Mouse (Mus musculus): ENCODE measurements around the gene Esrrg. TPM values are rescaled to one million over a fixed set of nuclear protein-coding genes. Genes with fewer than 3 reads are reported as not detected.

Esrrg gene
- polyA plus RNA-seq, 1 experiment from 2014 or later = 1.8 TPM

- Histone ChIP-seq H3K4me3 (no peak overlapping the region), H3K9me3 (no peaks in the 10 kb centered on the region), H3K27me3 (ENCODE audit: poor library complexity, severe bottlenecking) (no peaks in the 10 kb centered on the region), H3K36me3 (replicated peaks) (no peaks in the 10 kb centered on the region), H3K27ac (no peak overlapping the region), H3K4me1 (no peaks in the 10 kb centered on the region)
- WGBS = 86% methylated on average over 3 of the region's 3 CpGs
- DNase-seq (ENCODE audit: extremely low spot score, low spot score) = no peak
Observed at GRCm38 (mm10) chr1:188113240-188113639, 504.6 kb downstream of the Esrrg start.

DNA sequence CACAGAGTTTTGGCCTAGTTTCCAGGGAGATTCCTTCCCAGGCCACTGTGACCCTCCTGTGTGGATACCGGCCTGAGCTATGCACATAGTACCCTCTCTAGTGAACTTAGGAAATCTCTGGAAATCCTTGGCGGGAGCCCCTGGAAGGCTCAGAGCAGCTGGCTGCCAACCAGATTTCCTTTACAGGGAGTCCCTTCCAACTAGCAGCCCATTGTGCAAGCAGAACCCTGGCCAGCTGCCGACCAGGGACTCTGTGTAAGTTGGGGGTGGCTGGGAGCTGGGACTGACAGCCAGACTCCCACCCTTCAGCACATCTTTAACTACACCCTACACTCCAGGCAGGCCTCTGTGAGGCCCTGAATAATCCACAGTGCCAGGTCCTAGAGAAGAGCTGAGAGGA is 509.5 kb downstream of the Esrrg start:
- Histone ChIP-seq H3K27ac (no peak overlapping the region), H3K36me3 (replicated peaks) (no peaks in the 10 kb centered on the region), H3K4me3 (no peak overlapping the region), H3K4me1 (no peaks in the 10 kb centered on the region), H3K27me3 (ENCODE audit: poor library complexity, severe bottlenecking) (no peaks in the 10 kb centered on the region), H3K9me3 (no peaks in the 10 kb centered on the region)
- DNase-seq (ENCODE audit: extremely low spot score, low spot score) = no peak
- 61% methylated on average over 3 of the region's 3 CpGs for WGBS

GRCm38 (mm10) chr1:188119806-188120205 is 511.2 kb downstream of the Esrrg start:
- DNase-seq (ENCODE audit: extremely low spot score, low spot score) = no peak
- Histone ChIP-seq H3K36me3 (replicated peaks) (no peaks in the 10 kb centered on the region), H3K27ac (no peak overlapping the region), H3K4me1 (no peaks in the 10 kb centered on the region), H3K9me3 (no peaks in the 10 kb centered on the region), H3K27me3 (ENCODE audit: poor library complexity, severe bottlenecking) (no peaks in the 10 kb centered on the region), H3K4me3 (no peak overlapping the region)
- WGBS = 90% methylated on average over 8 of the region's 8 CpGs

DNA sequence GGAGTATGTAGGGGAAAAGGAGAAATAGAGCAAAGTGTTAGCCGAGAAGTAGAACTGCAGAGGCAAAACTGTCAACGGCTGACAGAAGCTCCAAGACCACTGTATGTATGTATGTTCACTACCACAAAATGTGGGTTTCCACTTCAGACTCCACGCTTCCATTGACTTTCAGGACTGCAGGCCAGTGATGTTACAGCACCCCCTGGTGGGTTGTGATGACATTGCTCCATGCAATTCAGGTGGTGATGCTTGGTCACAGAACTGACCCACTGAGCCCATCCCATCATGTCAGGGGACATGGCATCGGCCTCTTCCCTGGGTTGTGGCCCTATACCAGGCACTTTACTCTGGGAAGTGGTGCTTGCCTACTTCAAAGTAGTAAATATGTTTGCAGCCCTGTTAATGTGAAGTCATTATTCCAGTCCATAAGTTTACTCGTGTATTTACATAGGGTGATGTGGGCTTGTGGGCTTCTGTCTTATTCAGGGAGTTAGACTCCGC is 517.0 kb downstream of the Esrrg start:
- WGBS = 94% methylated on average over 6 of the region's 6 CpGs
- Histone ChIP-seq H3K4me3 (no peak overlapping the region), H3K27me3 (ENCODE audit: poor library complexity, severe bottlenecking) (no peaks in the 10 kb centered on the region), H3K9me3 (no peaks in the 10 kb centered on the region), H3K27ac (no peak overlapping the region), H3K36me3 (replicated peaks) (no peaks in the 10 kb centered on the region), H3K4me1 (no peaks in the 10 kb centered on the region)
- DNase-seq (ENCODE audit: extremely low spot score, low spot score) = no peak

- Histone ChIP-seq H3K4me1 (peaks cover 18% of the 10 kb centered on the region), H3K9me3 (no peaks in the 10 kb centered on the region), H3K4me3 (no peak overlapping the region), H3K27me3 (ENCODE audit: poor library complexity, severe bottlenecking) (no peaks in the 10 kb centered on the region), H3K36me3 (replicated peaks) (no peaks in the 10 kb centered on the region), H3K27ac (no peak overlapping the region)
- WGBS = 85% methylated on average over 5 of the region's 5 CpGs
- DNase-seq (ENCODE audit: extremely low spot score, low spot score) = no peak
Observed at GRCm38 (mm10) chr1:188136126-188136525, 527.5 kb downstream of the Esrrg start.

GRCm38 (mm10) chr1:188139473-188139872 is 530.9 kb downstream of the Esrrg start:
- no peaks in the 10 kb centered on the region for H3K36me3 ChIP-seq (replicated peaks)
- H3K4me1 ChIP-seq = peaks cover 18% of the 10 kb centered on the region
- no peak overlapping the region for H3K4me3 ChIP-seq
- H3K9me3 ChIP-seq = no peaks in the 10 kb centered on the region
- WGBS = 61% methylated on average over 4 of the region's 4 CpGs
- H3K27ac ChIP-seq = no peak overlapping the region
- no peak for DNase-seq (ENCODE audit: extremely low spot score, low spot score)
- peaks cover 6% of the 10 kb centered on the region; the same call in 1 of the 2 replicates for H3K27me3 ChIP-seq (ENCODE audit: poor library complexity, severe bottlenecking)

GRCm38 (mm10) chr1:188140221-188140620 is 531.6 kb downstream of the Esrrg start:
- no peaks in the 10 kb centered on the region for H3K36me3 ChIP-seq (replicated peaks)
- no peaks in the 10 kb centered on the region for H3K9me3 ChIP-seq
- WGBS = 69% methylated on average over 4 of the region's 4 CpGs
- H3K27me3 ChIP-seq (ENCODE audit: poor library complexity, severe bottlenecking) = peaks cover 11% of the 10 kb centered on the region; the same call in 1 of the 2 replicates
- H3K4me1 ChIP-seq = peaks cover 18% of the 10 kb centered on the region
- no peak for DNase-seq (ENCODE audit: extremely low spot score, low spot score)
- no peak overlapping the region for H3K27ac ChIP-seq
- no peak overlapping the region for H3K4me3 ChIP-seq

DNA sequence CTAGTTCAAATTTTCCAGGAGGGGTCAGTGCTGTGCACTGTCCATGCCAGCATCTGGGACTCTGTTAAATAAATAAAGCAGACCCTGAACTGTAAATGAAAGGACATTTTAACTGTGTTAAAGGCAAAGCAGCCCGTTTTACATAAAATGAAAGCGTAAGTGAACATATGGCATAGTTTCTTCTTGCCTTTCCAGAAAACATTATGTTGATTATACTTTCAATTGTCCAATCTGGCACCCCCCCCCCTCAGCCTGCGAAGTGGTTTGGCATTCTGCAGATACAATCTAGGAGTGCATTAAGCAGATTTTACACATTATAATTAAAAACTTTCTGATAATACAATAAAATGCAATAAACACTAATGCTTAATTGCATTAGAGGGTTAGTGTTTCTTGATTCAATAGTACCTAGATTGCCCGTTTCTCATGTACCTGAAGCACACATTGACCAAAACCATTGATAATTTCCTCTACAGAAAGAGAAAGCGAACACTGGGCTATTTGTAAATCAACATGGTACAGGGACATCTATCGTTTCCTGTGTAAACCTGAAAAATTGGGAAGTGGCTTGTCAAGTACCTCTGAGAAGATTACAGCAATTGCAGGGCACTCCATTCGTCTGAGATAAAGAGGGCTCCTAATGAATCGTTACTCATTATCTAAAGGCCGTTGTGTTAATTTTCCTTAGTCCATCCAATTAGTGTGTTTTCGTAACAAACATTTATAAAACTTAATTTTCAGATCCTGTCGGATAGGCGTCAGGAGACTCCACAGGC is 539.0 kb downstream of the Esrrg start:
- H3K36me3 ChIP-seq (replicated peaks) = no peaks in the 10 kb centered on the region
- peaks cover 69% of the 10 kb centered on the region for H3K27me3 ChIP-seq (ENCODE audit: poor library complexity, severe bottlenecking)
- no peaks in the 10 kb centered on the region for H3K9me3 ChIP-seq
- H3K27ac ChIP-seq = no peak overlapping the region
- H3K4me3 ChIP-seq = no peak overlapping the region
- WGBS = 63% methylated on average over 12 of the region's 12 CpGs
- DNase-seq (ENCODE audit: extremely low spot score, low spot score) = no peak
- peaks cover 8% of the 10 kb centered on the region for H3K4me1 ChIP-seq

- Histone ChIP-seq H3K27me3 (ENCODE audit: poor library complexity, severe bottlenecking) (peaks cover 67% of the 10 kb centered on the region), H3K4me3 (no peak overlapping the region), H3K36me3 (replicated peaks) (no peaks in the 10 kb centered on the region), H3K9me3 (no peaks in the 10 kb centered on the region), H3K27ac (no peak overlapping the region), H3K4me1 (peaks cover 28% of the 10 kb centered on the region)
- no peak for DNase-seq (ENCODE audit: extremely low spot score, low spot score)
- 91% methylated on average over 8 of the region's 8 CpGs for WGBS
Observed at GRCm38 (mm10) chr1:188151066-188151465, 542.5 kb downstream of the Esrrg start.

DNA sequence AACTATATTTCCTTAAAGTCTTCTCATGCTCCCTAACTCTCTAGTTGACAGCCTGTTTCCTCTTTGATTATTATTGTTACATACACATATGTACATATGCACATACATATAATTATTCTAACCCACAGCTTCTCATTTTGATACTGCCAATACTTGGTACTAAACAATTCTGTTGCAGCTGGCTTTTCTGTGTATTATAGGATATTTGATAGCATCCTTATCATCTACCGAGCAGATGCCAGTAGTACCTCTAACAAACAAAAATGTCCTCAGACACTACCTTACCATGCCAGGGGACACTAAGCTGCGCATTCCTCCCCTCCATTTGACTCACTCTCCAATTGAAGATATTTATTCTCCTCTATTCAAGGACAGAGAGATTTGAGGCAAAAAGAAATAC is 543.4 kb downstream of the Esrrg start:
- no peaks in the 10 kb centered on the region for H3K9me3 ChIP-seq
- no peaks in the 10 kb centered on the region for H3K36me3 ChIP-seq (replicated peaks)
- peaks cover 58% of the 10 kb centered on the region for H3K27me3 ChIP-seq (ENCODE audit: poor library complexity, severe bottlenecking)
- H3K27ac ChIP-seq = no peak overlapping the region
- no peak overlapping the region for H3K4me3 ChIP-seq
- no peak for DNase-seq (ENCODE audit: extremely low spot score, low spot score)
- WGBS = 96% methylated on average over 2 of the region's 2 CpGs
- H3K4me1 ChIP-seq = peaks cover 28% of the 10 kb centered on the region

DNA sequence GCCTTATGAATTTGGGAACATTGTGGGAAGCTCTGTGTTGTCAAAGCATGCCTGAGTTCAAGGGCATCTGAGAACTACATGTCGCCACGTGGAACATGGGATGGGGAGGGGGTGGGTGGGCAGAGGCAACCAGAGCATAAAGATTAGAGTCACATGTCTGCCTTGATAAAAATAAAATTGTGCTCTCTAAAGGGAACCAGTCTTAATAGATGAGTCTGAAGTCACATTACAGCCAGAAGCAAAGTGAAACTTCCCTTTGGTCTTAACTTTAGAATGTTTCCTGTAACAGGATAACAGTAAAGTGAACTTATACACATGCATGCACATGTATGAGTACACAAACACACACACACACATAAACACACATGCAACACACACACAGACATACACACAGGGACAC is 545.1 kb downstream of the Esrrg start:
- H3K36me3 ChIP-seq (replicated peaks) = no peaks in the 10 kb centered on the region
- no peak overlapping the region for H3K27ac ChIP-seq
- no peak overlapping the region for H3K4me3 ChIP-seq
- H3K27me3 ChIP-seq (ENCODE audit: poor library complexity, severe bottlenecking) = peaks cover 47% of the 10 kb centered on the region
- 81% methylated on average over 2 of the region's 2 CpGs for WGBS
- peaks cover 20% of the 10 kb centered on the region for H3K4me1 ChIP-seq
- DNase-seq (ENCODE audit: extremely low spot score, low spot score) = no peak
- no peaks in the 10 kb centered on the region for H3K9me3 ChIP-seq

- no peaks in the 10 kb centered on the region for H3K9me3 ChIP-seq
- H3K27ac ChIP-seq = peak overlapping the region; percentile 53; the same call in 1 of the 2 replicates
- WGBS = 24% methylated on average over 14 of the region's 14 CpGs
- peaks cover 20% of the 10 kb centered on the region for H3K4me1 ChIP-seq
- H3K27me3 ChIP-seq (ENCODE audit: poor library complexity, severe bottlenecking) = peaks cover 38% of the 10 kb centered on the region
- H3K36me3 ChIP-seq (replicated peaks) = no peaks in the 10 kb centered on the region
- H3K4me3 ChIP-seq = peak overlapping the region; percentile 39
- DNase-seq (ENCODE audit: extremely low spot score, low spot score) = peak; percentile 36
Observed at GRCm38 (mm10) chr1:188154466-188155110, 546.0 kb downstream of the Esrrg start.

GRCm38 (mm10) chr1:188155135-188155779 is 546.7 kb downstream of the Esrrg start:
- Histone ChIP-seq H3K4me3 (peak overlapping the region; percentile 39), H3K9me3 (no peaks in the 10 kb centered on the region), H3K27me3 (ENCODE audit: poor library complexity, severe bottlenecking) (peaks cover 31% of the 10 kb centered on the region; the same call in 1 of the 2 replicates), H3K36me3 (replicated peaks) (no peaks in the 10 kb centered on the region), H3K4me1 (peaks cover 20% of the 10 kb centered on the region), H3K27ac (no peak overlapping the region)
- 62% methylated on average over 22 of the region's 22 CpGs for WGBS
- DNase-seq (ENCODE audit: extremely low spot score, low spot score) = peak; percentile 17

All from forebrain, embryonic 10.5 days (tissue).